Mouse (Mus musculus) left cerebral cortex, adult 2 months (tissue): ENCODE data around the gene Smpdl3b. TPM values are rescaled to one million over a fixed set of nuclear protein-coding genes. Genes with fewer than 3 reads are reported as not detected.
"Not testable (repeated sequence)": the region's sequence is repeated elsewhere in the genome, so short reads cannot be mapped to it uniquely, and the experiment has no call there.

ENCODE experiments used
- DNase-seq, 2 experiments: peaks; one replicate each; pipeline ENCODE4 v3.0.0; 2021 to 2022; ENCODE audit warnings: low spot score in 2 of 2, mixed read lengths in 1 of 2; ENCODE audit errors: extremely low spot score in 1 of 2
- H3K27ac ChIP-seq: fragments of 200-600 bp; 2 replicates; pipeline ENCODE4 v1.8.1; 2022
- H3K4me3 ChIP-seq: fragments of 200-600 bp; 2 replicates; pipeline ENCODE4 v1.8.1; 2022
- CTCF ChIP-seq: fragments of 200-600 bp; IDR thresholded peaks from 2 replicates; pipeline ENCODE4 v1.8.1; 2022; ENCODE audit warnings: antibody characterized with exemption, mild to moderate bottlenecking, moderate library complexity
- intact Hi-C: fragments of 180-260 bp; cut with DNase I; formaldehyde crosslinking; loops from one replicate; pipeline ENCODE4 v1.15.1; 2025
- total RNA-seq, 2 experiments: library from RNA; stranded (reverse); gene quantifications; 2 replicates each; pipeline ENCODE4 v1.2.3; 2021

Smpdl3b gene
- total RNA-seq, 2 experiments from 2014 or later = 4.3 to 4.4 TPM

DNA sequence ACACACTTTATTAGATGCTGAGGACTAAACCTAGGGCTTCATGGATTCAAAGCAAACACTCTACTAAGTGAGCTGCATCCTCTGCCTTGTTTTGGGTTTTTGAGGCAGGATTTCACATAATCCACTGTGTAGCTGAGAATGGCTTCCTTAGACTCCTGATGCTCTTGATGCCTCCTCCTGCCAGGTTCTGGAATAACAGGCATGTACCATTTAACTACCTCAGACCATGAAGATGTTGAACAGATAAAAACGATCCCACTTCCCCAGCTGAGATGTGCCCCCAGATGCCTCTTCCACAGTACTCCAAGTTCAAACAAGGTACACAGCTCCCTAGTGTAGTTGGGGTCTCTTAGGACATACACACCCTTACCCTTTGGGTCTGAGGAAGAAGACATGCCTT, 40.4 kb upstream of the Smpdl3b start:
- Histone ChIP-seq H3K27ac (no peak overlapping the region), H3K4me3 (no peak overlapping the region)
- TF ChIP-seq CTCF = no peak
- intact Hi-C loops = no loop called here
- DNase-seq = no peak

GRCm38 (mm10) chr4:132796196-132796886, 39.3 kb upstream of the Smpdl3b start, which contains the start of gene Themis2:
Gene Themis2 (minus strand): TSS chr4:132796387.
- no peak within 1 kb of the TSS for H3K27ac ChIP-seq
- peak in 1 of 2 experiments; percentile 26 for DNase-seq
- no peak for TF ChIP-seq CTCF
- H3K4me3 ChIP-seq = peak within 1 kb of the TSS; percentile 28
- intact Hi-C loops = no loop called here

- no peak for TF ChIP-seq CTCF
- intact Hi-C loops = no loop called here
- no peak overlapping the region for H3K27ac ChIP-seq
- no peak for DNase-seq
- H3K4me3 ChIP-seq = no peak overlapping the region
Observed at GRCm38 (mm10) chr4:132795171-132795570, 38.1 kb upstream of the Smpdl3b start.

GRCm38 (mm10) chr4:132794760-132795159, 37.7 kb upstream of the Smpdl3b start:
- TF ChIP-seq CTCF = no peak
- H3K4me3 ChIP-seq = no peak overlapping the region
- DNase-seq = no peak
- intact Hi-C loops = no loop called here
- H3K27ac ChIP-seq = no peak overlapping the region

GRCm38 (mm10) chr4:132794028-132794427, 37.0 kb upstream of the Smpdl3b start:
- Histone ChIP-seq H3K4me3 (no peak overlapping the region), H3K27ac (no peak overlapping the region)
- intact Hi-C loops = no loop called here
- DNase-seq = no peak
- no peak for TF ChIP-seq CTCF

- intact Hi-C loops, H3K27ac ChIP-seq, DNase-seq, H3K4me3 ChIP-seq: not testable (repeated sequence)
Observed at GRCm38 (mm10) chr4:132793322-132794004, 36.4 kb upstream of the Smpdl3b start.

DNA sequence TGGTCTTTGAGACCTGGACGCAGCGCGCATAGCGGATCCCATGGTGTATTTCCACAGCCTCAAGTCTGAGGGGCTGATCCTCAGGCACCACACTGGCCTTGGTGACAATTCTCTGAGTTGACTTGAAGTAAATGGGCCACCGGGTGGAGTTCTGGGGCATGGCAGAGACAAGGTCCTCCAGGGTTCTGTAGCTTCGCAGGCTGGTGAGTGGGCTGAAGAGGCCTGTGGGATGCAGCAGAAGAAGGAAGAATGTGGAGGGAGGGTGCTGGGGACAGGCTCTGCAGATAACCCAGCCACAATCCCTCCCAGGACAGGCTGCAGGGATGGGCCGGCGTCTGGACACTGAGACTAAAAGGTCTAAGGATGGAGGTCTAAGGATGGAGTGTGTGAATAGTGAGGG, 32.7 kb upstream of the Smpdl3b start:
- DNase-seq = no peak
- Histone ChIP-seq H3K4me3 (no peak overlapping the region), H3K27ac (no peak overlapping the region)
- intact Hi-C loops = no loop called here
- TF ChIP-seq CTCF = no peak

GRCm38 (mm10) chr4:132785228-132785627, 28.2 kb upstream of the Smpdl3b start:
- Histone ChIP-seq H3K27ac (no peak overlapping the region), H3K4me3 (no peak overlapping the region)
- TF ChIP-seq CTCF = no peak
- intact Hi-C loops = no loop called here
- no peak for DNase-seq

DNA sequence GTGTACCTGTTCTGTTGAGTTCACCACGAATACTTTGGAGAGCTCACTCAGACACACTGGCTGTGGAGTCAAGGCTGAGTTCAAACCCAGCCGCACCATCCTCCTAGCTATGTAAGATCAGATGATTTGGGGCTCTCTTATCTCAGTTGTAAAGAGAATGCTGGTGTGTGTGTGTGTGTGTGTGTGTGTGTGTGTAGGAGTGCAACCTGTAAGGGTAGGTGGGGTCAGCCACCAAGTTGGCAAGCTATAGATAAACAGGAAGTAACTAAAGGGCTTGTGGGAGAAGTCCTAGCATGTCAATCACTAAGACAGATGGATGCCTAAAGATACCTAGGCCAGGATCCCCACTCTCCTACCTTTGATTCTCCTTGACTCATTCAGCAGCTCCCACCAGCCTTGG, 26.7 kb upstream of the Smpdl3b start:
- TF ChIP-seq CTCF = no peak
- Histone ChIP-seq H3K4me3 (no peak overlapping the region), H3K27ac (no peak overlapping the region)
- intact Hi-C loops = no loop called here
- no peak for DNase-seq

GRCm38 (mm10) chr4:132780288-132780687, 23.2 kb upstream of the Smpdl3b start:
- no peak for DNase-seq
- Histone ChIP-seq H3K4me3 (no peak overlapping the region), H3K27ac (no peak overlapping the region)
- TF ChIP-seq CTCF = no peak
- intact Hi-C loops = no loop called here

- no peak overlapping the region for H3K4me3 ChIP-seq
- intact Hi-C loops = loop anchor here (5.0 kb wide), 1 partner anchor 154 kb away; no protein-coding TSS in a partner anchor
- TF ChIP-seq CTCF = no peak
- no peak overlapping the region for H3K27ac ChIP-seq
- no peak for DNase-seq
Observed at GRCm38 (mm10) chr4:132778562-132779201, 21.6 kb upstream of the Smpdl3b start.

DNA sequence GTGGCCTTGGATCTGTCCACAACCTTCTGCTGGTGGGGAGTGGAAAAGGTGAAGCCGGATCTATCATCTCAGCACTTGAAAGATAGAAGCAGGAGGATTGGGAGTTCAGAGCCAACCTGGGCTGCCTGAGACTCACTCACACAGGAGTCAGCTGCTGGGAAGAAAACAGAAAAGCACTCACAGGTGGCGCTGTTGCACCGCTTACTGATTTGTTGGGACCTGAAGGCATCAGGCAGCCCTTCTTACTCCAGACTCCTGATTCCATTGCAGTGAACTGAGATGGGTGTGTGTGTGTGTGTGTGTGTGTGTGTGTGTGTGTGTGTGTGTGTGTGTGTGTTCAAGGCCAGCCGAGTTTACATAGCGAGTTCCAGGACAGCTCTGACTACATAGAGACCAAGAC, 19.7 kb upstream of the Smpdl3b start:
- Histone ChIP-seq H3K4me3 (no peak overlapping the region), H3K27ac (no peak overlapping the region)
- intact Hi-C loops = loop anchor here (1.0 to 5.0 kb wide), 2 partner anchors 47 to 156 kb away; no protein-coding TSS in a partner anchor
- DNase-seq = peak; percentile 67 to 82
- TF ChIP-seq CTCF = peak; percentile 63
